Mouse (Mus musculus) cerebellum, adult 8-10 months (tissue): ENCODE data around the gene Sulf2.

Source experiments
- DNase-seq: peaks from one replicate; pipeline ENCODE4 v3.0.0; 2022

Gene Sulf2

GRCm38 (mm10) chr2:166045549-166046501, 109.6 kb downstream of the Sulf2 start:
- peak; percentile 23 for DNase-seq

- DNase-seq, result no peak
Observed at GRCm38 (mm10) chr2:166045006-166045405, 110.5 kb downstream of the Sulf2 start.

DNA sequence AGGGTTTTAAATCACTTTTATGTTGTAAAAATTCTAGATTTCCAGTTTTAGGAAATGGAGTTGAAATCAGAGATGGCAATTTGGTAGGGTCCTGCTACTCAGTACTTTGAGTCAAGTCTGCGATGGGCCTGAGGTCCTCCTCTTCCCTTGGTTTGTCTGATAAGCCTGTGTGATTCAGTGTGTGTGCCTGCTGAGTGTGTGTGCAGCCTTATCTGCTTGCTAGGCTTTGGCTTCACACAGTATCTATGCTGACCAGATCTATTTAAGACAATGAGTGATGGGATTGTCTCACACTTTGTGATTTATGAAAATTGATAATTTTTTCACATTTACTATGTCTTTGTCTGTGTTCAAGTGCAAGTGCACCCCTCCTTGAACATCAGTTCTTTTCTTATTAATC, 112.9 kb downstream of the Sulf2 start:
- DNase-seq, result no peak

DNA sequence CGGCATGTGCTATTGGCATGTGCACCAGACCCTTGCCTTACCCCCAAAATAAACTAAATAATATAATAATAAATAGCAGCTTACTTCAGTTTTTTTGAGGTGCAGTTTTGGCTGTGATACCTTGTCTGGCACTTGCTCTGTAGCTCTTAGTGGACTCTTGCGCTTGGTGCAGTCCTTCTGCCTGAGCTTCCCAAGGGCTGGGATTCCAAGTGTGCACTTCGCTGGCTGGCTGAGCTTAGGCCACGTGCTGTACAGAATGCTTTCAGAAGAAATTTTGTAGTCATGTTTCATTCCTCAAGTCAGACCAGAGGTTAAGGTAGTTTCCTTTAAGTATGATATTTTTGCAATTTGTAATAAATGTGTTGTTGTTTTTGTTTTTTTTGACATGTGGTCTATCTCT, 115.8 kb downstream of the Sulf2 start:
- no peak for DNase-seq

DNA sequence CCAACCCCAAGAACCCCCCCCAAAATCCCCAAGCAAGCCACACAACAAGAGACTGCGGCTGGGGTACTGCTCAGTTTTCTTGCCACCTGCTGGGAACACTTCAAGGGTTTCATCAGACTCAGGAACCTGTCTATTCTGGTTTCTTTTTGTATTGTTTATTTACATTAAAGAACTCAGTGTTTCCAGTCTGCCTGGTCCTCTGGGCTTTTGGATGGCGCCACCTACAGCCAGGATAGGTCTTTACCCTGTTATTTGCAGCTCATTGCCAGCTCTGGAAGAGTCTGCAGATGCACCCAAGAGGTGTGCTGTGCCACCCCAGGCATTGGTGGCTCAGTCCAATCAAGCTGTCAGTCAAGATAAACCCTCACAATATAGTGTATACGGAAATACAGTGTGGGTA, 119.7 kb downstream of the Sulf2 start:
- DNase-seq, result no peak

GRCm38 (mm10) chr2:166034967-166035490, 120.4 kb downstream of the Sulf2 start:
- no peak for DNase-seq

- DNase-seq, result no peak
Observed at GRCm38 (mm10) chr2:166032628-166033027, 122.8 kb downstream of the Sulf2 start.

- no peak for DNase-seq
Observed at GRCm38 (mm10) chr2:166031120-166031929, 124.1 kb downstream of the Sulf2 start.

GRCm38 (mm10) chr2:166030256-166030995, 125.0 kb downstream of the Sulf2 start:
- DNase-seq, result no peak

GRCm38 (mm10) chr2:166029232-166029631, 126.2 kb downstream of the Sulf2 start:
- DNase-seq, result no peak

DNA sequence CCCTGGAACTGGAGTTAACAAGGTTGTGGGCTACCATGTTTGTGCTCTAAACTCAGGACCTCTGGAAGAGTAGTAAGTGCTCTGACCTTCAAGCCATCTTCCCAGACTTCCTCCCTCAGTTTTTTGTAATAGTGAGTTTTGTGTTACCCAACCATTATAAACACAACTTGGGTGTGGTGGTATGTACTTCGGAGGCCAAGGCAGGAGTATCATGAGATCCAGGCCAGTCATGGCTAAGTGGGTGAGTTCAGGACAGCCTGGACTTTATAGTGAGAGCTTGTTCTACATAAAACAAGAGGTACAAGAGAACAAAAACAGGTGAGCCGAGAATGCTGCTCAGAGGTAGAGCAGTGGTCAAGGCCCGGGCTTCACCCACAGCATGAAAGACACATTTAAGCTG, 127.6 kb downstream of the Sulf2 start:
- no peak for DNase-seq

DNA sequence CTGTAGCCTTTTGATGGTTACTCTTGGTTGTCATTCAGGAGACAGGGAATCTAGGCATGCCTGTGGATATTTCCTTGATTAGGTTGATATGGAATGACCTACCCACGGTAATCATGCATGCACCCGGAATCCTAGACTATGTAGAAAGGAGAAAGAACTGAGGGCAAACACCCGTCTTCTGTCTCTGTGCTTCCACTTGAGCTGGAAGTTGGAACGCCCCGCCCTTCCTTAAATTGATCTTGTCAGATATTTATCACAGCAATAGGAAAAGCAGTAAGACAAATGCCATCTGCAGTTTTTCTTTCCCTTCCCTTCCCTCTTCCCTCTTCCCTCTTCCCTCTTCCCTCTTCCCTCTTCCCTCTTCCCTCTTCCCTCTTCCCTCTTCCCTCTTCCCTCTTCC, 129.5 kb downstream of the Sulf2 start:
- no peak for DNase-seq

- DNase-seq, result no peak
Observed at GRCm38 (mm10) chr2:166024621-166025020, 130.8 kb downstream of the Sulf2 start.

DNA sequence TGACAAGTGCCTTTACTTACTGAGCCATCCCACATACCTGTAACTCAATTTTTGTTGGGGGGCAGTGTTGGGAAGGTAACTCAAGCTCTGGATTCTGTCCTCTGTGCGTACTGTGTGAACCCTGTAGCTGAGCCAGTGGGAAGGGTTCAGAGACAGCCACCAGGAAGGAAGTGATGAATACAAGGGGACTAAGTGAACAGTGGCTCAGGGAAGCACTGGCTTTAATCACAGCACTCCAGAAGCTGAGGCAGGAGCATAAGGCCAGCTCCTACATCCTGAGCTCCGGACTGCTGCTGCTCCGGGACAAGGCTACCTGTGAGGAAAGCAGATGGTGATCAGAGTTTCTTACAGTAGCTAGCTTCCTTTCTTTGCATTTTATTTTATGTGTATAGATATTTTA, 131.4 kb downstream of the Sulf2 start:
- DNase-seq, result no peak
